Mouse (Mus musculus): ENCODE measurements around the gene Atg7.

The Atg7 gene

DNA sequence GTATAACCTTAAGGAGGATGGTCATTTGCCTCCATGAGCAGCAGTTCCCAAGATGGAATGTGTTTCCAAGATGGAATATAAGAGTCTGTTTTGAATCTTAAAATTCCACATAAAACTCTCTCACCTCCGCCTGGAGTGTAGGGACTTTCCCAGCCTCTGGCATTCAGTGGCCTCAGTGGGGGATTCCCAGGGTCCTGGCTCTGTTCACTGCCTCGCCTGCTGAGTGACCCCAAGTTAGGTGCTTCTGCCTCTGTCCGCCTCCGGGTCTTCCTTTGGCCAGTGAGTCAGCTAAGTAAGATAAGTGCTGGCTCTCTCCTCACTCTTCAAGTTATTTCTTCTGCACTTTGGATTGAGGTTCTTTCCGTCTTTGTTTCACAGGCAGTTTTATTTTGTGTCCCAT lies 90.3 kb downstream of the Atg7 start:
- no peak for DNase-seq (ENCODE audit: extremely low read depth, low read depth, low spot score)

DNA sequence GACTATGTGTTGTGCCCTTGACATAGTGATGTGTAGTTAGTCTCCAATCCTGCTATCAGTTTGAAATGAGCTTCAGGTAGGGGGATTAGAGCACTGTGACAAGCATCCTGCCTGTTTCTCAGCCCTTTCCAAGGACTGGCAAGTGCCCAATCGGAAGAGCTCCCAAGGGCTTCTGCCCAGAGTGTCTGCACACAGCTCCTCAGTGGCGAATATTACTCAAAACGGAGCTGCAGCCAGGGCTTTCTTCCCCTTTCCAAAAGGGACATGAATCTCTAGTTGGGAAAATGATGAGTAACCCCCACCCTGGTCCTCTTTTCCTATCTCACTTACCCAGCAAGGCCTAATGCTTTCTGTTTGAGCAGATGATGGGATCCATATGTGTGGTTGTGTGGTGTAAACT lies 90.8 kb downstream of the Atg7 start:
- no peak for DNase-seq (ENCODE audit: extremely low read depth, low read depth, low spot score)

DNA sequence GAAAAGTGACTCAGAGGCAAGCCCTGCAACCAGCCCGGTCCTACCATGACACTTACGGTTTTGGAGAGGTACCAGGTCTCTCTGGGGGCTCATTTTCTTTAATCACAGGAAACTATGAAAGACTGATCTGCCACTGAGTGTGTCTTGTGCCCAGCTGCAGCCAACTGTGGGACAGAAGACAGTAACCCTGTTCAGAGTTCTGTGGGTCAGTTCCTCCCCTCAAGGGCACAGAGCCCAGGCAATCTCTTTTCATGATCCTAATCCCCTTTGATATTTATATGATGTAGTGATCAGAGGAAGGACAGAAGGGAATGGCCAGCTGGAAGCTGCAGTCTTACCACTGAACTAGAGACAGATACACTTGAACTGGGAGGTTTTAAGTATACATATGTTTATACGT lies 92.2 kb downstream of the Atg7 start:
- DNase-seq (ENCODE audit: extremely low read depth, low read depth, low spot score), result no peak

DNA sequence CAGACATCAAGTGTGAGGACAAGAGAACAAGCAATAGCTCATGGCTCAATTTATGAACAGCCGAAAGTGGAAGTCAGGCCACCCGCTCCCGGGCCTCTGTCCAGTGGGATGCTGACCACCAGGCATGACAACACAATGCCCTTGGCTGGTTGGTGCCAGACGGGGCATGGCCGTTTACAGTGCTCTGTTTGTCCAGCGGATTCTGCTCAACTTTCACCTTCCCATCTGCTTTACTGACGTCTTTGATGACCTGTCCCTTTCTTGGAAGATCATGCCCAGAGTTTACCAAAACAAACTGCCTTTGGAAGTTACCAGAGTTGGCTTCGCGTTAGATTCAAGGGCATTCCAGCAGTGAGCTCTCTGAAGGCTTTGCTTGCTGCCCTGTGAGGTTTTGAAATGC lies 93.5 kb downstream of the Atg7 start:
- no peak for DNase-seq (ENCODE audit: extremely low read depth, low read depth, low spot score)

DNA sequence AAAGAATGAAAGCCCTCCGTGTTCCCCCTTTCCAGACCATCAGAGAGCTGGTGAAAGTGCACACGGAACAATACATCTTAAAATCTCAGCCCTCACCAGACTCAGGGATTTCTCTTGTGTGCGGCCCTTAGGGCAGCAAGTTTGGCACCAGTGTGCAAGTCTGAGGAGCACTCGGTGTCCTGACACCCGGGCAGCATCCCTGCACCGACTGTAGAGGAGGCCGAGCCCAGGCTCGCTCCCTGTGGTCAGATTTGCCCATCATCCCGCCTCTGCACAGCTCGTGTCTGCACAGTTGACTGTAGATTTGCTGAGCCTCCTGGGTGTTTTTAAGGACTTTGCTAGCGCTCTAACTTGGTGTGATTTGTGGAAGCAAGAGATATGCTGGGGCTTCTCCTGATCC lies 94.3 kb downstream of the Atg7 start:
- DNase-seq (ENCODE audit: extremely low read depth, low read depth, low spot score), result no peak

DNA sequence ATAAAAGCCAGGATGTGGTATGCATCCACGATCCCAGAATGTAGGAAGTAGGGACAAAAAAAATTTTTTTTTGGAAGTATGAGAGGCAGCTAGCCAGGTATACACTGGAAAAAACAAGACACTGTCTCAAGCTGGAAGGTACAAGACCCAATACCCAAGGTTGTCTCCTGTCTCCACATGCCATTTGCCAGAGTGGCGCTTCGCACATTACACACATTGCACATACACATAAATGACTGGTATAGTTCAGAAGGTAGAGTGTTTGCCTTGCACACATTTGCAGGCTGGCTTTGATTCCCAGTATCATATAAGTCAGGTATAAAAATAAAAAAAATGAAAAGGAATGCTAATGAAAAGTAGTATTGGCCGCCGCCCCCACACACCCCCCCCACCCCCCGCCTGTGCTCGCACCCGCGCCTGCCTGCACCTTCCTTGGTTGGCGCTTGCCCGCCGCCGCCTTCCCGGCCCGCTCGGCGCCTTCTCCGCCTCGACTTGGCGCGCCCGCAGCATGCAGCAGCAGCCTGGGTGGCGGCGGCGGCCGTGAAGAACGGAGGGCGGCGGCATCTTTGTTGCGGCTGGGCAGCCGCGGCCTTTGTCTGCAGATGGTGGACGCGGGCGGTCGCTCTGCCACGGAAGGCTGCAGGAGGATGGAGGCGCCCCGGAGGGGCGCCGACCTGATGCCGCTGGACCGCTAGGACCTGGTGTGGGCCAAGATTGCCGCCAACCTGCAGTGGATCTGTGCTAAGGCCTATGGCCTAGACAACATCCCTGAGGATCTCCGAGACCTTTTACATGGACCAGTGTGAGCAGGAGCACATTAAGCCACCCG lies 95.2 kb downstream of the Atg7 start:
- no peak for DNase-seq (ENCODE audit: extremely low read depth, low read depth, low spot score)

DNA sequence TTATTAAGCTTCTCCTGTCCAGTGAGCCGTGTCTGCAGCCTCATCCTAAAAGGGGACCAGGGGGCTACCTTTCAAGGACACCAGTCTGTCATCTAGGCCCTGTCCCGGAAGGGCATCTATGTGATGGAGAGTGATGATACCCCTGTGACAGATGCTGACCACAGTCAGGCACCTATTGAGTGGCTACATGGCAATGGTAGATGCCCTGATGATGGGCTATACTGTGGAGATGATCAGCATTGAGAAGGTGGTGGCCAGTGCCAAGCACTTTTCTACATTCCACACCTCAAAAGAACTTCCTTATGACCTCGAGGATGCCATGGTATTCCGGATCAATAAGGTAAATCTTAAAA lies 95.8 kb downstream of the Atg7 start:
- no peak for DNase-seq (ENCODE audit: extremely low read depth, low read depth, low spot score)

DNA sequence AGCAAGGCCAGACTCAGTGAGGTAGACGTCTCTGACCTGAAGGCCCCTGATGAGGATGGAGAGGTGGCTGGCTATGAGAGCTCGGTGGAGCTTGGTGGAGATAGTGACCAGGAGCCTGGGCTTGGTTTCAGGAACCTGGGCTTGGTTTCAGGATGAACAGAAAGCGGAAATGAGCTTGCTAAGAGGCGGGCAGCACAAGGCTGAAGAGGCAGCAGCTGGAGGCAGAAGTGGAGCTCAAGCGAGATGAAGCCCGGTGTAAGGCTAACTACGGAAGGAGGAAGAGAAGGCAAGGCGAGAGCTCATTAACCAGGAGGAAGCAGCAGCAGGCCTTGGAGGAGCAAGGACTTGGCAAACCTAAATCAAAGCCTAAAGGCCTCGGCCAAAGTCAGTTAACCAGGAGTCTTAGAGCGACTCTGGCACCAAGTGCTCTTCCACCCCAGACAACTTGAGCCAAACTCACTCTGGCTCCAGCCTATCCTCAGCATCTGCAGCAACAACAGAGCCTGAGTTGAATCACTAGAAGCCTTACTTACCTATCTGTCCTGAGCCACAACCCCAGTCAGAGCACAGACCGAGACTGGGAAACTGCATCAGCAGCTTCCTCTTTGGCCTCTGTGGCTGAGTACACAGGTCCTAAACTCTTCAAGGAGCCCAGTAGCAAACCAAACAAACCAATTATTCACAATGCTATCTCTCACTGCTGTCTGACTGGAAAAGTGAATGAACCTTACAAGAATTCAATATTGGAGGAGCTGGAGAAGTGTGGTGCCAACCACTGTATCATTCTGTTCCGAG lies 99.5 kb downstream of the Atg7 start:
- no peak for DNase-seq (ENCODE audit: extremely low read depth, low read depth, low spot score)

DNA sequence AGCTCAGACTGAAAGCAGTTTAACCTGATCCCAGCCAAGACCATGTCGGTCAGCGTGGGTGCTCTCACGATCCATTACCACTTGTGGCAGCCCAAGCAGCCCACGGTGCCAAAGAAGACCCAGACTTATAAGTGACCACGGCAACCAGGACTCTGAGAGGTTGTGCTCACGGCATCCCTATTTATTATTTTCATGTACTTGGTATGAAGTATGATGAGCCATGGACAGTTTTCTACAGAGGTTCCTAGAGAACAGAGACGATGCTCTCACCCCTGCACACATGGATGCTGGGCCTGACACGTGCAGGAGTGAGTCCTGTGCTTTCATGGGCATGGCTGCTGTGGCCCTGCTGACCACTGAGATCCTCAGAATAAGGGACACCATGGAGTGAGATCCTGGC lies 100.2 kb downstream of the Atg7 start:
- no peak for DNase-seq (ENCODE audit: extremely low read depth, low read depth, low spot score)

DNA sequence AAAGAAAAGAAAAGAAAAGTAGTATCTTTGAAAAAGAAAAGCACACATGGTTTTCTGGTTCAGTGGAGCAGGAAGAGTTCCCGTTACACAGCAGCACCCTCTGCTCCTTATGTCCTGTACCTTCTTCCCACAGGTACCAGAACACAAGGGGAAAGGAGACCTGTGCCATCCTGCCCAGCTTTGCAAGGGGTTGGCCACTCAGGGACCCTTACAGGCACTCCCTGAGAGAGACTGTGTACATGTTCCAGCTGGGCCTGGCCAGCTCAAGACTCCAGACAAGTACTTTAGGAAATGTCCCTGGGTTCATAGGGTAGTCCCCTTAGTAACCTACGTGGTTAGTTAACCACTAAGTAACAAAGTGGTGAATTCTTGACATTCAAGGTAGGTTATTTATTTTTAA lies 100.9 kb downstream of the Atg7 start:
- no peak for DNase-seq (ENCODE audit: extremely low read depth, low read depth, low spot score)

DNA sequence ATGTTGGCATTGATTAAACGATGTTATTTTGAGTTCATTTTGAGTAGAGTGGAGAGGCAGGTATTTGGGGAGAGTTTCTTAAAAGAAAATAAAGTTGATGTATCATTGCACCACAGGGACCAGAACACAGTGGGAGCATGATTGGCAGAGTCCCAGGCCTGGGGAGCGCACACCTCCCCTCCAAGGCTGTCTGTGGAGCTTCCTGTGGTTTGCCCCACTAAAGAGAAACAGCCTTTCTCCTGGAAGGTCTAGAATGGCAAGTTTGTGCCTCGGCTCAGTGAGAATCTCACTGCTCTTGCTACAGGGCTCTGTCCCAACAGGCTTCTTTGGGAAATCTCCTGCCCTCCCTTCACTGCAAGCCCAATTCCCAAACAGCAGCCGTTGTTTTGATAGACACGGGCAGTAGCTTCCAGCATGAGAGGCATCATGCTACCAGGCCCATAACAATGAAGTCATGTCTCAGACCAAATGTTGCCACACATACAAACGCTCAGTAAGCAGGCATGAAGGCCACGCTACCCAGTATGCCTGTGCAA lies 103.6 kb downstream of the Atg7 start:
- DNase-seq (ENCODE audit: extremely low read depth, low read depth, low spot score), result no peak

DNA sequence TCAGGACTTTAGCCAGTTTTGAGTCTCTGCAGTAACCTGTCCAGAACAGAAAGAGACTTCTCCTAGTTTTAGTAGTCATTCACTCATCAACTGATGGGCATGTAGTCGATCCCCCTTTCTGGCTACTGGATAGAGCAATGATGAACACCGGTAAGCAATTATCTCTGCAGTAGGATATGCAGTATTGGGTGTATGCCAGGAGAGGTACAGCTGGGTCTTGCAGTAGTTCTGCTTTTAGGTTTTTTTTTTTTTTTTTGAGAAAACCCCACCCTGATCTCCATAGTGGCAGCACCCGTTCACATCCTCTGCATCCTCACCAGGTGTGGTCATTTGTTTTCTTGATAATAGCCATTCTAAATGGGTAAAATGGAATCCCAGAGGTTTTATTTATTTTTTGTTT lies 105.5 kb downstream of the Atg7 start:
- no peak for DNase-seq (ENCODE audit: extremely low read depth, low read depth, low spot score)

DNA sequence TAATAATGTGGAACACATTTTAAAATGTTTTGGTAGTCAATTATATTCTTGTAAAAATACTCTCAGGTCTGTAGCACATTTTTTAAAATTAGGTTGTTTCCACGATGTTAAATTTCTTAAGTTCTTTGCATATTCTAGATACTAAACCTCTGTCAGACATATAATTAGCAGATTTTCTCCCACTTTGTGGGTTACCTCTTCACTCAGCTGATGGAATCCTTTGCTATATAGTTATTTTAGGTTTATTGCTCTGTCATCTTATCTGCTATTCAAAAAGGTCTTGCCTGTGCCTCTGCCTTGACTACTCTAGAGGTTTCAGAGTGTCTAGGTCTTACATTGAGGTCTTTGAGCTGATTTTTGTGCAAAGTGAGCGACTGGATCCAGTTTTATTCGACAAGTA lies 106.0 kb downstream of the Atg7 start:
- no peak for DNase-seq (ENCODE audit: extremely low read depth, low read depth, low spot score)

DNA sequence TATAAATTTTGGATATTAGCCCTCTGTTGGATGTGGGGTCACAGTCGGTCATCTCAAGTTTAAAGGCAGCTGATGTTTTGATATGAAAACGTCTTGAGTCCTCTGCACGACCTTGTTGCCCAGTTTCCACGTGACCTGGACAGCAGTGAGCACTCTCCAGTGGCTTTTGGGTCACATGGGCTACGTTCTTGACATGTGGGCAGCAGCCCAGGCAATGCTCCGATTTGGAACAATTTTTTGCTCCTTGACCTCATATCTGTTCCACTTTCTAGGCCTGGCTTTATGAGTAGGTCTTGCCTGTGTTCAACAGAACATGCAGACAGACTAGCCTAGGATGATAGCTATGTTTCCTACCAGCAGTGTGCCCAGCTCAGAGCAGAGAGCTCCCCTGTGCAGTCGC lies 115.9 kb downstream of the Atg7 start:
- no peak for DNase-seq (ENCODE audit: extremely low read depth, low read depth, low spot score)

DNA sequence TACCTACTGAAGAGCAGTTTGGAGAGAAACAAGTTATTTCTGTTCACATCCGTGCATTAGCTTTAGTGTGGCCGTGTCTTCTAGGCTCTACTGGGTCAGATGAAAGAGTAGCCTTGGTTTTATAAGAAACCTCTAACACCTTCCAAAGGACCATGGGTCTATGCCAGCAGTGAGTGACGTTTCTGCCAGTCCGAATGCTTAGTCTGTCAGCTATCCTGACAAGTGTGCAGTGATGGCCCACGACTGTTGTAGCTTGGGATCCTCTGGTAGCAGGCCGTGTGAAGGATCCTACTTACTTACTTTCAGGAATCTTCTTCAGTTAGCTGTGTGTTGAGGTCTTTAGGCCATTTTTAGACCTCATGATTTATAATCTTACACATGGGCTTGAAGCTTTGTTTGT lies 123.4 kb downstream of the Atg7 start:
- DNase-seq (ENCODE audit: extremely low read depth, low read depth, low spot score), result no peak

DNA sequence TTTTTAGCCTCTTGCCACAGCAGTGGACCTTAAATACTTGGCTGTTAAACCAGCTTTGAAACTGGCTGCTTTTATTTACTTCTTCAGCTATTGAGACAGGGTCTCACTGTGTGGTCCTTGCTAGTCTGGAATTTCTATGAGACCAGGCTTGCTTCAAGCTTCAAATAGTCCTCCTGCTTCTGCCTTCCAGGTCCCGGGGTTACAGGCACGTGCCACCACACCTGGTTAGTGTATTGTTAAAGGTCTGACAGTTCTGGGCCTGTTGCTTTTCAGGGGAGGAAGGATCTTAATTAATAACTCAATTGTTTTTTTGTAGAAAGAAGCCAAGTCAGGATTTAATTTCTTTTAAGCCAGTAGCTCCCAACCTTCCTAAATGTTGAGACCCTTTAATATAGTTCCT lies 124.8 kb downstream of the Atg7 start:
- no peak for DNase-seq (ENCODE audit: extremely low read depth, low read depth, low spot score)

DNA sequence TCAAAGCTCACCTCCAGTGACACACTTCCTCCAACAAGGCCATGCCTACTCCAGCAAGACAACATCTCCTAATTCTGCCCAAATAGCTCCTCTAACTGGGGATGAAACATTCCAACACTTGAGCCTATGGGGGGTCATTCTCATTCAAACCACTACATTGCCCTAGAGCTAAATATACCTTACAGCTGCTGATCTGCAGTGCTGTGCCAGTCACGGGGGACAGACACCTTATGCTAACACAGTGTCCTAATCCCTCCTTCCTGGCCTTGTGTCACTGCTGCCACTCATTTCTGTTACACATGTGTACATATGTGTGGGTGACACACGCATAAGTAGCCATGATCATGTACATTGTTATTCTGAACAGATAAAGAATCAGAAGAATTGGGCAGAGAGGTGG lies 127.4 kb downstream of the Atg7 start:
- DNase-seq (ENCODE audit: extremely low read depth, low read depth, low spot score), result no peak

DNA sequence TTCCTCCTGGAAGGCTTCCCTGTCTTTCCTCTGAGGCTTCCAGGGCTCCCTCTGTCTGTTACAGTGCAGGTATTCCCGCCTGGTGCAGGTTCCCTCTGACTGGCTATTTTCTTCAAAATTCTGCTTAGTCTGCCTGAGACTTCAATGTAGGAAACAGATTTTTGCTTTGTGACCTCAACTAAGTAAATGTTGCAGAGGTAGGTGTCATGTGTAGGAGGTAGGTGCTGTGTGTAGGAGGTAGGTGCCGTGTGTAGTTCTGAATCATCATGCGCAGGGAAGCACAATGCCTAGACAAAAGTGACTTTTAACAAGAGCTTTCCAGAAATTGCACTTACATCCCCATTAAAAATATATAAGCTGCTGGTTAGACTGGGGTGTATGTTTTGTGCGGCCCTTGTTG lies 128.6 kb downstream of the Atg7 start:
- DNase-seq (ENCODE audit: extremely low read depth, low read depth, low spot score), result no peak

DNA sequence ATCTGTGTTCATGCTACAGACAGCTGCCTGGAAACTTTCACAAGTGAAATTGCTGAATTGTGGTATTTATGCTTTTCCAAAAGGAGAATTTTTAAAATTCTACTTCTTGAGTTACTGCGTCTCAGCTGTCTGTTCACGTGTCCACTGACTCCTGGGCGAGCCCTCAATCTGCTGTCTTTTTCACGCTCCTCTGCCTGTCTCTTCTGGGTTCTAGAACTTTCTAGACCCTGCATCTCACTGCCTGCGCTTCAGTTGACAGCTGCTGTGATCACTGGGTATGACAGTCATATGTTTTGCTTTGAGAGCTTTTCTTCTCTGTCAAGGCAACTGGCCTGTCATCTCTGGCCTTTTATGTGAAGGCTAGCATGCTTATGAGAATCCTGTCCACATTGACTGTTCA lies 132.3 kb downstream of the Atg7 start:
- no peak for DNase-seq (ENCODE audit: extremely low read depth, low read depth, low spot score)

DNA sequence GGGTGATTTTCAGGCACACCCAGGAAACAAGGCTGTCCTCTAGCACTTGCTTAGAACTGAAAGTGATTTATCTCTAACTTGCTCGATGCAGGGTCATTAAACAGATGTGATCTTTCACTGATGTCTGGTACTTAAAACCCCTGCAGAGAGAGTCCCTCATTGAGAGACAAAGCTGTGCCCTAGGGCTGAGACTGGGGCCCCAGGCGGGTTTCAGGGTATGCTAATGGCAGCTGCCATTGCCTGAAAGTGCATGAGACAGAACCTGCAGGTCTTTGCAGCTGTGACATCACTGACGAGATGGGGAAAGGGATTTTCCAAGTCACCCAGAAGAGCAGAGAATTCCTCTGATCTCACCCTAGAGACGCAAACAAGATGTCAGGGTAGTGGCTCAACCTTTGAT lies 135.0 kb downstream of the Atg7 start:
- no peak for DNase-seq (ENCODE audit: extremely low read depth, low read depth, low spot score)

DNA sequence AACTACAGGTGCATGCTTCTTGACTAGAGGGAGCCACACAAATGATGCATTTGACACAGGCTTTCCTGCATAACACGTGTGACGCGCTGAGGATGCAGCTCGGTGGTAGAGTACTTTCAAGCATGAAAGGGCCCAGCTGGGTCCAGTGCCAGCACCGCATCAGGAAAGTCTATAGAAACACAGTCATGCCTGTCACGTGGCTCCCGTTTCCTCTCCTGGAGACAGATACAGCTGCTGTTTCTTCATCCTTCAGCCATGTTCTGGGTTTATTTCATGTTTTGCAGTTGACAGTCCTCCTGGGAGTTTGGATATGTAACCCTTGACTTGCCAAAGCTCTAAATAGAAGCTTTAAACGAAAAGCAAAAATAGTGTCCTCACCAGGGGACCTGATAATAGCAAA lies 135.8 kb downstream of the Atg7 start:
- DNase-seq (ENCODE audit: extremely low read depth, low read depth, low spot score), result no peak

DNA sequence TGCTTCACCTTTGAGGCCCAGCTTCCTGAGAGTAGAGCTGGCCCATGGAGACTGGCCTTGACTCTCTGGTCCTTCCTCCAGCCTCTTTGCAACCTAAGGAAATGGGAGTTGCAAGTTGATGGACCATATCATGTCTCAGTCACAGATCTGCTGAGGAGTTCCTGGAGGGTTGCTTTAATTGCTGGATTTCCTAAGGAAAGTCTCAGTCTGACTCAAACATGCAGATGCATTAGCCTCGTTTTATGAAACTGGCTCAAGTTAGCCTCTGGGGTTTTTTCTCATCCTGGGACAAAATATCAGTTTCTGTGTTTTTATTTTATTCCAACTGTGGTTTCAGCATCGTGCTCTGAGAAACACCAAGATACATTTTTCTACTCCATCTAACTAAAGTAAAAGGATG lies 137.7 kb downstream of the Atg7 start:
- DNase-seq (ENCODE audit: extremely low read depth, low read depth, low spot score), result no peak
